ENCODE assay signal across 17 mouse cellular contexts in genomic region chr5:86419494-86419893, GRCm38 (mm10). TPM values are rescaled to one million over a fixed set of nuclear protein-coding genes. Genes with fewer than 3 reads are reported as not detected.
DNase-seq lines count a peak whose midpoint lies in the region; ATAC-seq and TF ChIP-seq lines count a peak whose summit lies in the region.
"Had no signal": no experiment of that assay in that cellular context is flagged by ENCODE, and none has a peak within 500 bp of the region (broad histone marks: within the 10 kb centered on the region; RNA-seq: fewer than 3 reads in every experiment).

No protein-coding gene starts in this region.

- WGBS in cerebellum, adult 2 months = 31% methylated on average over 4 of the region's 4 CpGs
- WGBS in embryonic facial prominence, embryonic 11.5 days = 19% methylated on average over 4 of the region's 4 CpGs

- no peaks in the 10 kb centered on the region for H3K27me3 ChIP-seq in cerebellum, adult 2 months (ENCODE audit: control insufficient read depth, insufficient read depth, low read length)
- H3K27me3 ChIP-seq in embryonic facial prominence, embryonic 11.5 days (ENCODE audit: control insufficient read depth, insufficient read depth, low read length) = no peaks in the 10 kb centered on the region
- H3K27me3 ChIP-seq: liver, embryonic 13.5 days had no signal

- no peak for DNase-seq in cerebellum, adult 2 months
- no peak for DNase-seq in left cerebral cortex, adult 2 months (ENCODE audit: extremely low spot score in 1 of 2, low spot score in 2 of 2)
- DNase-seq in left cerebral cortex, adult 18-20 months (ENCODE audit: low spot score in 2 of 2) = no peak
- peak; percentile 27 for DNase-seq in ES-E14 (ENCODE audit: low read depth, low spot score)
- DNase-seq in embryonic facial prominence, embryonic 11.5 days (ENCODE audit: low spot score) = peak; percentile 38
- DNase-seq in right cerebral cortex, postnatal 4 days = no peak
- DNase-seq in kidney, postnatal 14 days = no peak
- DNase-seq: B cell, adult 2 months; cerebellum, adult 11 months; heart, adult 18-20 months; liver, embryonic 13.5 days; thymus, postnatal 14 days had no signal

- no peak for ATAC-seq in cerebellum, adult (ENCODE audit: insufficient number of reproducible peaks, low FRiP score, low TSS enrichment)
- no peak for ATAC-seq in embryonic facial prominence, embryonic 11.5 days (replicated peaks; ENCODE audit: insufficient number of reproducible peaks, low FRiP score, low TSS enrichment, low read depth)
- ATAC-seq: activated CD4-positive, CD25-positive, alpha-beta regulatory T cell, adult 4 months had no signal

- no peak overlapping the region for H3K4me2 ChIP-seq in embryonic facial prominence, embryonic 11.5 days (ENCODE audit: low read depth, low read length)
- H3K4me2 ChIP-seq: liver, embryonic 13.5 days had no signal

- no peaks in the 10 kb centered on the region for H3K4me1 ChIP-seq in cerebellum, adult 2 months (ENCODE audit: control insufficient read depth, insufficient read depth, low read length)
- H3K4me1 ChIP-seq in ES-E14 (ENCODE audit: control insufficient read depth in 2 of 2, insufficient read depth in 2 of 2, low read length in 2 of 2, poor library complexity in 1 of 2) = no peaks in the 10 kb centered on the region
- no peaks in the 10 kb centered on the region for H3K4me1 ChIP-seq in embryonic facial prominence, embryonic 11.5 days (ENCODE audit: control insufficient read depth, insufficient read depth, low read length)
- H3K4me1 ChIP-seq: liver, embryonic 13.5 days had no signal

- TF ChIP-seq POLR2A in cerebellum, adult 2 months (IDR thresholded peaks at IDR 0.05; ENCODE audit: borderline replicate concordance, insufficient read depth, low read length) = no peak

- no peak overlapping the region for H3K27ac ChIP-seq in cerebellum, adult 2 months (ENCODE audit: insufficient read depth, low read length)
- no peak overlapping the region for H3K27ac ChIP-seq in left cerebral cortex, adult 2 months
- no peak overlapping the region for H3K27ac ChIP-seq in ES-E14 (ENCODE audit: insufficient read depth, low read depth, low read length, poor library complexity, severe bottlenecking)
- no peak overlapping the region for H3K27ac ChIP-seq in embryonic facial prominence, embryonic 11.5 days (replicated peaks; ENCODE audit: low read depth, low read length)
- H3K27ac ChIP-seq: liver, embryonic 13.5 days had no signal

- H3K4me3 ChIP-seq in cerebellum, adult 2 months (replicated peaks; ENCODE audit: insufficient read depth, low read depth, low read length) = no peak overlapping the region
- no peak overlapping the region for H3K4me3 ChIP-seq in left cerebral cortex, adult 2 months
- H3K4me3 ChIP-seq in ES-E14 (ENCODE audit: insufficient read depth in 1 of 2, low read depth in 1 of 2, low read length in 2 of 2, poor library complexity in 1 of 2, severe bottlenecking in 1 of 2) = no peak overlapping the region
- H3K4me3 ChIP-seq in embryonic facial prominence, embryonic 11.5 days (ENCODE audit: low read depth, low read length) = no peak overlapping the region
- H3K4me3 ChIP-seq: erythroblast, embryonic 14.5 days; liver, embryonic 13.5 days had no signal

- H3K9me3 ChIP-seq in ES-E14 (ENCODE audit: control insufficient read depth, insufficient read depth, low read depth, low read length) = no peaks in the 10 kb centered on the region
- H3K9me3 ChIP-seq in embryonic facial prominence, embryonic 11.5 days (replicated peaks; ENCODE audit: control insufficient read depth, low read length) = no peaks in the 10 kb centered on the region
- H3K9me3 ChIP-seq: liver, embryonic 13.5 days had no signal

- H3K9ac ChIP-seq in ES-E14 (ENCODE audit: insufficient read depth, low read depth, low read length, poor library complexity, severe bottlenecking) = no peak overlapping the region
- no peak overlapping the region for H3K9ac ChIP-seq in embryonic facial prominence, embryonic 11.5 days (replicated peaks; ENCODE audit: low read length)
- H3K9ac ChIP-seq: liver, embryonic 13.5 days had no signal

- intact Hi-C loops in left cerebral cortex, adult 2 months (cut with DNase I) = no loop called here

- TF ChIP-seq CTCF in cerebellum, adult 2 months (IDR thresholded peaks at IDR 0.05; ENCODE audit: borderline replicate concordance, insufficient read depth, low read depth, low read length) = peak; percentile 32; the same call in 1 of the 2 replicates
- peak; percentile 54 for TF ChIP-seq CTCF in left cerebral cortex, adult 2 months (IDR thresholded peaks at IDR 0.05)

- in situ Hi-C loops in ES-E14 (cut with MboI; ENCODE audit: low sequenced_read_pairs in 2 of 2, unreplicated experiment in 2 of 2) = loop anchor here in 1 of 2 experiments (10.0 kb wide), 2 partner anchors 65 to 225 kb away; partner anchors contain the start of gene Gnrhr

- no peaks in the 10 kb centered on the region for H3K36me3 ChIP-seq in ES-E14 (ENCODE audit: control insufficient read depth, insufficient read depth, low read length, poor library complexity, severe bottlenecking)
- H3K36me3 ChIP-seq in embryonic facial prominence, embryonic 11.5 days (replicated peaks; ENCODE audit: control insufficient read depth, insufficient read depth, low read depth, low read length) = no peaks in the 10 kb centered on the region
- H3K36me3 ChIP-seq: liver, embryonic 13.5 days had no signal

TF ChIP-seq in ES-E14, 5 proteins besides CTCF, POLR2A, EP300 and RAD21:
- TF ChIP-seq CHD2 (IDR thresholded peaks at IDR 0.05; ENCODE audit: low read depth, low read length) (no peak), ZC3H11A (IDR thresholded peaks at IDR 0.05; ENCODE audit: borderline replicate concordance, low read depth, low read length) (peak; percentile 66; the same call in 1 of the 2 replicates)

RNA-seq across cellular contexts. Expression of gene Tmprss11d, which starts 46.3 kb away (rescaled TPM):
- 0.06 and 0.07 TPM in 2 replicates for polyA plus RNA-seq in cerebellum, adult 2 months (2012; rRNA removed)
- total RNA-seq in left cerebral cortex, adult 2 months (2021) = not detected
- not detected for total RNA-seq in left cerebral cortex, adult 18-20 months (2021)
- total RNA-seq in ES-E14 (2012; rRNA removed) = 2.1 and 2.5 TPM in 2 replicates
- polyA plus RNA-seq in embryonic facial prominence, embryonic 11.5 days (2014; fragmentation: Nextera tagmentation; extraction: Ambion mirVana) = 0.13 TPM in 1 of 2 replicates, not detected in the other
- total RNA-seq: heart, adult 18-20 months; layer of hippocampus, postnatal 25 days; megakaryocyte-erythroid progenitor cell, adult 5-6 weeks had no signal
- polyA plus RNA-seq: erythroblast, embryonic 14.5 days; liver, embryonic 13.5 days had no signal

RNA-seq across cellular contexts. Expression of gene Tmprss11a, which starts 49.3 kb away (rescaled TPM):
- polyA plus RNA-seq in cerebellum, adult 2 months (2012; rRNA removed) = 0.11 and 0.35 TPM in 2 replicates
- total RNA-seq in left cerebral cortex, adult 2 months (2021) = under 1 TPM; 0.11 to 0.12 TPM
- total RNA-seq in left cerebral cortex, adult 18-20 months (2021) = not detected
- total RNA-seq in ES-E14 (2012; rRNA removed) = 0.09 TPM in 1 of 2 replicates, not detected in the other
- polyA plus RNA-seq in embryonic facial prominence, embryonic 11.5 days (2014; fragmentation: Nextera tagmentation; extraction: Ambion mirVana) = 0.13 TPM in 1 of 2 replicates, not detected in the other
- total RNA-seq: heart, adult 18-20 months; layer of hippocampus, postnatal 25 days; megakaryocyte-erythroid progenitor cell, adult 5-6 weeks had no signal
- polyA plus RNA-seq: erythroblast, embryonic 14.5 days; liver, embryonic 13.5 days had no signal

Comparison
In these comparisons a context has a peak if more than half of its experiments do, and no peak if none do; other contexts are left out.
1. DNase-seq: peak in ES-E14 (single experiment) and embryonic facial prominence, embryonic 11.5 days (single experiment); none in cerebellum, adult 2 months (0 of 2), left cerebral cortex, adult 2 months (0 of 2), left cerebral cortex, adult 18-20 months (0 of 2), right cerebral cortex, postnatal 4 days (single experiment) and kidney, postnatal 14 days (single experiment).